In genomic region chr4:148313601-148314000, GRCm38 (mm10) we compare ENCODE assay signal across 24 mouse cellular contexts. TPM values are rescaled to one million over a fixed set of nuclear protein-coding genes. Genes with fewer than 3 reads are reported as not detected.
A peak's percentile ranks its signal among the peaks of the same experiment; 100 is the strongest.
DNase-seq lines count a peak whose midpoint lies in the region; ATAC-seq lines count a peak whose summit lies in the region.
"Had no signal": no experiment of that assay in that cellular context is flagged by ENCODE, and none has a peak within 500 bp of the region (broad histone marks: within the 10 kb centered on the region; RNA-seq: fewer than 3 reads in every experiment).

No protein-coding gene starts in this region.

- H3K4me3 ChIP-seq in kidney, embryonic 16.5 days (ENCODE audit: low read length): no peak overlapping the region
- H3K4me3 ChIP-seq in intestine, embryonic 15.5 days (replicated peaks): no peak overlapping the region
- H3K4me3 ChIP-seq: embryonic facial prominence, embryonic 15.5 days; heart, embryonic 12.5 days; left cerebral cortex, adult 2 months; limb, embryonic 15.5 days; liver, embryonic 15.5 days; midbrain, embryonic 12.5 days; neural tube, embryonic 15.5 days; stomach, embryonic 15.5 days had no signal

- DNase-seq in embryo, embryonic 11 days: peak; percentile 27
- DNase-seq in embryo, embryonic 10.5 days (ENCODE audit: low spot score): no peak
- DNase-seq in kidney, adult 11 months: no peak
- peak; percentile 13 for DNase-seq in lung, postnatal 10 days
- no peak for DNase-seq in lung, adult 18-20 months
- DNase-seq: cerebellum, adult 18-20 months; cerebellum, postnatal 14 days; gastrocnemius, postnatal 25 days; heart, adult 18-20 months; heart, postnatal 10 days; thymus, adult 18-20 months; thymus, postnatal 36 days had no signal

- H3K27me3 ChIP-seq in kidney, embryonic 16.5 days (ENCODE audit: insufficient read depth, low read length): no peaks in the 10 kb centered on the region
- no peaks in the 10 kb centered on the region for H3K27me3 ChIP-seq in intestine, embryonic 15.5 days (replicated peaks)
- H3K27me3 ChIP-seq: stomach, embryonic 15.5 days had no signal

- no peak overlapping the region for H3K27ac ChIP-seq in kidney, embryonic 16.5 days (ENCODE audit: low read length)
- H3K27ac ChIP-seq in intestine, embryonic 15.5 days: no peak overlapping the region
- H3K27ac ChIP-seq: embryonic facial prominence, embryonic 15.5 days; left cerebral cortex, adult 2 months; limb, embryonic 15.5 days; liver, embryonic 15.5 days; midbrain, embryonic 12.5 days; stomach, embryonic 15.5 days had no signal

- H3K36me3 ChIP-seq in kidney, embryonic 16.5 days (ENCODE audit: insufficient read depth, low read length): no peaks in the 10 kb centered on the region
- no peaks in the 10 kb centered on the region for H3K36me3 ChIP-seq in intestine, embryonic 15.5 days
- H3K36me3 ChIP-seq: embryonic facial prominence, embryonic 15.5 days; heart, embryonic 12.5 days; limb, embryonic 15.5 days; liver, embryonic 15.5 days; midbrain, embryonic 12.5 days; neural tube, embryonic 15.5 days; stomach, embryonic 15.5 days had no signal

- no peaks in the 10 kb centered on the region for H3K4me1 ChIP-seq in kidney, embryonic 16.5 days (ENCODE audit: insufficient read depth, low read length)
- no peaks in the 10 kb centered on the region for H3K4me1 ChIP-seq in intestine, embryonic 15.5 days (replicated peaks)
- H3K4me1 ChIP-seq: embryonic facial prominence, embryonic 15.5 days; limb, embryonic 15.5 days; liver, embryonic 15.5 days; stomach, embryonic 15.5 days had no signal

- H3K4me2 ChIP-seq in kidney, embryonic 16.5 days (replicated peaks; ENCODE audit: low read depth, low read length): no peak overlapping the region
- no peak overlapping the region for H3K4me2 ChIP-seq in intestine, embryonic 15.5 days (replicated peaks)
- H3K4me2 ChIP-seq: embryonic facial prominence, embryonic 15.5 days; heart, embryonic 12.5 days; limb, embryonic 15.5 days; liver, embryonic 15.5 days; midbrain, embryonic 12.5 days; neural tube, embryonic 15.5 days; stomach, embryonic 15.5 days had no signal

- no peaks in the 10 kb centered on the region for H3K9me3 ChIP-seq in kidney, embryonic 16.5 days (ENCODE audit: low read length)
- H3K9me3 ChIP-seq in intestine, embryonic 15.5 days: no peaks in the 10 kb centered on the region
- H3K9me3 ChIP-seq: embryonic facial prominence, embryonic 15.5 days; heart, embryonic 12.5 days; limb, embryonic 15.5 days; liver, embryonic 15.5 days; midbrain, embryonic 12.5 days; neural tube, embryonic 15.5 days; stomach, embryonic 15.5 days had no signal

- 0 out of 2 replicates have a peak, but pooled peaks have one; percentile 5 for ATAC-seq in kidney, embryonic 16.5 days (ENCODE audit: low FRiP score, low TSS enrichment)
- no peak for ATAC-seq in intestine, embryonic 15.5 days
- ATAC-seq: inflammation-experienced regulatory T-cells, adult 6 months; lung, postnatal 0 days had no signal

- WGBS in kidney, embryonic 16.5 days: 28% methylated on average over 8 of the region's 8 CpGs
- 23% methylated on average over 8 of the region's 8 CpGs for WGBS in intestine, embryonic 15.5 days

- H3K9ac ChIP-seq in kidney, embryonic 16.5 days (replicated peaks; ENCODE audit: low read length): no peak overlapping the region
- no peak overlapping the region for H3K9ac ChIP-seq in intestine, embryonic 15.5 days
- H3K9ac ChIP-seq: embryonic facial prominence, embryonic 15.5 days; heart, embryonic 12.5 days; limb, embryonic 15.5 days; liver, embryonic 15.5 days; midbrain, embryonic 12.5 days; neural tube, embryonic 15.5 days; stomach, embryonic 15.5 days had no signal

RNA-seq across cellular contexts. Expression of gene Disp3, which starts 25.8 kb away (rescaled TPM):
- 0.16 and 0.18 TPM in 2 replicates for polyA plus RNA-seq in kidney, embryonic 16.5 days (2015; fragmentation: Nextera tagmentation; extraction: Ambion mirVana)
- 0.11 and 0.21 TPM in 2 replicates for polyA plus RNA-seq in intestine, embryonic 15.5 days (2015; fragmentation: Nextera tagmentation; extraction: Ambion mirVana)
- polyA plus RNA-seq: inflammation-experienced regulatory T-cells, adult 6 months; liver, embryonic 15.5 days had no signal

Comparison
In these comparisons a context has a peak if more than half of its experiments do, and no peak if none do; other contexts are left out.
1. DNase-seq: peak in embryo, embryonic 11 days (single experiment) and lung, postnatal 10 days (single experiment); none in embryo, embryonic 10.5 days (single experiment), kidney, adult 11 months (single experiment) and lung, adult 18-20 months (0 of 2).